Mouse (Mus musculus): ENCODE results near the gene Ppef2.
A peak's percentile ranks its signal among the peaks of the same experiment; 100 is the strongest.

Gene Ppef2

DNA sequence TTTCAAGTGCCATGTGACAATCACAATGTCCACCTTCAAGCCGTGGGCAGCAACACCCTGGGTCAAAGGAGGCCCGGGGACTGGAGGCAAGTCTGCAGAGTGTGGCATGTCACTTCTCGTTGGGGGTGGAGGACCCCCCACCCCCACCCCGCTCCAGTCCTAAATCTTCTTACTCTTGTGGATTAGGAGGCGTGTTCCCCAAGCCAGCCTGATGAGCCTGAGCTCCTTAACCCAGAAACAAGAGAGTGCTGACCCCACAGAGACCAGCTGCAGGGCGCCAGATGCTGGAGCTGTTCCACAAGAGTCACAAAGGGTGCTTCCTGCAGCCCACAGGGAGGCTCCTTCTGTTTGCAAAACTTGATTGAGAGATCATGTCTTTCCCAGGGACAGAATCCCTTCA, at the start of gene Ppef2:
Gene Ppef2 (minus strand): TSS at position 61 of the 400 bp plus-strand sequence.
- DNase-seq (ENCODE audit: extremely low spot score) = peak; percentile 30

DNA sequence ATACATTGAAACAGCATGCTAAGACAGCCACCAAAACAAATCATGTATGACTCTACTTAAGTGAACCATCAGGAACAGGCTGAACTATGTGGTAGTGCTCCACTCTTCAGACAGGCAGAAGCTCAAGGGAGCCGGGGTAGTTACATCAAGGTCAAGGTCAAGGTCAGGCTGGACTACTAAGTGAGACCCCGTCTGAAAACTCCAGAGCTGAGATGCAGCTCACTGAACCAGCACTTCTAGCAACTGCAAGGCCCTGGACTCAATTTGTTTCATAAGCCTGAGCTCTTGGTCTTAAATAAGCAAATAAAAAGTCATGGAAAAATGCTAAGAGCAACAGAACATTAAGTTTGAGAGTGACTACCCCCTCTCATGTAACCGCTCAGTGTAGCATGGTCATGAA, 48.2 kb upstream of the Ppef2 start:
- no peak for DNase-seq (ENCODE audit: extremely low spot score)

DNA sequence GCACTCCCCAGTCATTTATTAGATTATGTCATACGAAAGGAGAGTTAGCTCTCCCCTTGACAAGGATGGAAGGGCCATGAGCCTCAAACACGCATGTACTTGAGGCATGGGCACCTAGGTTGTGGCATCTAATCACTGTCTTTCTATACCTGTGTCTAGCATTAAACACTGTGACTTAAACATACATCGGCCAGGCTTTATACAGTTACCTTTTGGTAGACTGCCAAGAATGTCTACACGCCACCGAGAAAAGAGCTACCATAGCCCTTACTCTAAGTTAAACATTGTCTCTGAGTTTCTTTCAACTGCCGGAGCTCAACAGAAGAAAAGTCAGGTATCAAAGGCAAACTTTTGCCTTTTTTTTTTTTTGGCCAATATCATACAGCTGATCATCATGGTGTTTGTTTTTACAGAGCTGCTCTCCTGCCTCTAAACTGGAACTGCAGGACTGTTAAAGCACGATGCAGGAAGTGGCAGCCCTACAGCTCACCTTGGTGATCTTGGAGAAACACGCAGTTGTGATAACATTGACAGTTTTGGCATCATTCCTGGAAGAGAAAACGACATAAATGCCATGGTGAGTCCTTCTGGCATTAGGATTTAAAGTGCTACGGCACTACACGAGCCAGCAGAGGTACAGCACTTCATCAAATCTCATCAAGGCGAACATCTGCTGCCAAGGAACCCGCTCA, 46.2 kb upstream of the Ppef2 start:
- DNase-seq (ENCODE audit: extremely low spot score) = no peak

DNA sequence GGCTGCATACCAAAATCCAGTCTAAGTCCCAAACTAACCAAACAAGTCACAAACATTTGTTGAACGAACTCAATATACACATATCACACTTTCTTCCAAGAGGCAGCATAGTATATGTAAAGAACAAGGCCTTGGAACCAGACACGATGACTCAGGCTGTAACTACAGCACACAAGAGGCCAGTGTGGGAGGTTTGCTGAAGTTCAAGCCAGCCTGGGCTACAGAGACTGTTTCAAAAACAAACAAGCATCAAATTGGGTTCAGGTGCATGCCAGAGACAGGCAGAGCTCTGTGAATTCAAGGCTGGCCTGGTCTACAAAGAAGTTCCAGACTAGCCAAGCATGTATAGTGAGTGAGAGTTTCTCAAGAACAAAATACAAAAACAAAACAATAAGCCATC, 38.4 kb upstream of the Ppef2 start:
- no peak for DNase-seq (ENCODE audit: extremely low spot score)

DNA sequence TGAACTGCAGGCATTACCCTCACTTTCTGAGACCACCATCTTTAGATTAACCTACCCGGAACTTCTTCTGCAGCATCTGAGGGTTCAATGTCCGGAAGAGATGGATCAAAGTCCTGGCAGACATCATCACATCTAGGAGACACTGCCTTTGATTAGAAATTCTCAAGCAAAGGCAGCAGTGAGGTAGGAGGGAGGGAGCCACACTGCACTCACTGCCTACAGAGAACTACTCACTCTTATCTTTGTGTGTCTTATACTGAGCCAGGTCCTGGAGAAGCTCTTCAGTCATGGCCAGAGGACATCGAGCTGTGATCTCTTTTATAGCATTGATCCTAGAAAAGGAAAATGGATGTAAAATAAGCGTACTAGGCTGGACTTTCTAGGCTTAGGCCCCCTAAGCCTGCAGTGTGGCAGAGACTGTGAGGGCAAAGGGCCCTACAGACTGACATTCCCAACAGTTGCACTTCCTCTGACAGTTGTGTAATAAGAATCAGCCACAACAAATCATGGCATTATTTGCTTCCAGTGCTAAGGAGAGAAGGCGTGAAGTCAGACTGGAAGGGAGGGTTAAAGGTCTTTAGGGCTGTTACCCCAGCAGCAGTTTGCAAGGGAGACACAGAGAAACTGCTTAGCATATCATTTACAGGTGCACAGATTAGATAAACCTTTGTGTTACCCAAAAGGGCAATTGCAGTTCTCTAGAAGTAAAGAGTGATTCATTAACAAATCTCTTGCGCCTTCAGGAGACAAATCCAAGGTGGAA, 35.8 kb upstream of the Ppef2 start:
- DNase-seq (ENCODE audit: extremely low spot score) = no peak

DNA sequence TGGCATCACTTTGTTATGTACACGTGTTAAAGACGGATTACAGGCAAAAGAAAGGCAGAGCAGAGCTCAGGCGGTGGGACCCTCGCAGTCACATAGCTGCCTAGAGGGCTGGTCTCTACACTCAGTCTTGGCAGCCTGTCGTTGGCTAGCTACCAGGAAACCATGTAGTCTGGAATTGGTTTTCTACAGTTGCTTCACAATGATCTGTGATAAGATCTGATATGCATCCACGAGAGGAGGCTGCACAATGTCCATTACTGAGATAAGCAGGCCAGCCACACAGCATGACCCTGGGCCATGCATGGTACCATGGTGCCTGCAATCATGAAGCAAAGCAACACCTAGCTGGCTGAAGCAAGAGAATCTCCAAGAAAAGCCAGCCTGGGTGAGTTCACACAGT, 31.8 kb upstream of the Ppef2 start:
- no peak for DNase-seq (ENCODE audit: extremely low spot score)

DNA sequence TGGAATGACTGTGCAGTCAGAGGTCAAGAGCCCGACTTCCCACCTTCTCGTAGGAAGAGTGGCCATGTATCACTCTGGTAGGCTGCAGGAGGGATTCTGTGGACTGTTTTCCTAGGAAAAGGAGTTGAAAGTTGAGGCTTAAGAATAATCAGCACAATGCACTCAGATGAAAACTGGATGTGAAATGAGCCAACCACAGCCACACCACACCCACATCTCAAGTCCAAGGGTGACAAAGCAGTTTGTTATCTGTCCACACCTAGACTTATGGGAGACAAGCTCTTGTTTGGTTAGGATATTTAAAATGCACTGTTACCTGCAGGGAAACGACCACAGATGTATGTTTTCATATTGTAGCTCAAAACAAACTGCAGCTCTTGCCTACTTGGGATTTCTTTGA, 27.0 kb upstream of the Ppef2 start:
- no peak for DNase-seq (ENCODE audit: extremely low spot score)

DNA sequence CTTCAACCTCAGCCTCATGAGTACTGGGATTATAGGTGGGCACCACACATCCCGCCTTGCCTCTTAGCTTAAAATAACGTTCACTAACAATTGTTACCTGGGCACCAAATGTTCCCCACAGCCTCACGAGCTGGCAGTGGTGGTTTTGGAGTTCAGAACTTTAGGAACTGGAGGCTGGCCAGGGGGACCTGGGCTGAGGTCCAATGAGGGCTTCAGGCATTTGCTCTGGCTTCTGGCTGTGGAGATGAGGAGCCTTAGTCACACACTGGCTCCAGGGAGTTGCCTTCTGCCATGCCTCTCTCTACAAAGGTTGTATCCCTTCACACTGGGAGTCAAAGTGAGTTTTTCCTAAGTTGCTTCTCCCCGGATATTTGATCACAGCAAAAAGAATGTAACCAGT, 26.5 kb upstream of the Ppef2 start:
- no peak for DNase-seq (ENCODE audit: extremely low spot score)

DNA sequence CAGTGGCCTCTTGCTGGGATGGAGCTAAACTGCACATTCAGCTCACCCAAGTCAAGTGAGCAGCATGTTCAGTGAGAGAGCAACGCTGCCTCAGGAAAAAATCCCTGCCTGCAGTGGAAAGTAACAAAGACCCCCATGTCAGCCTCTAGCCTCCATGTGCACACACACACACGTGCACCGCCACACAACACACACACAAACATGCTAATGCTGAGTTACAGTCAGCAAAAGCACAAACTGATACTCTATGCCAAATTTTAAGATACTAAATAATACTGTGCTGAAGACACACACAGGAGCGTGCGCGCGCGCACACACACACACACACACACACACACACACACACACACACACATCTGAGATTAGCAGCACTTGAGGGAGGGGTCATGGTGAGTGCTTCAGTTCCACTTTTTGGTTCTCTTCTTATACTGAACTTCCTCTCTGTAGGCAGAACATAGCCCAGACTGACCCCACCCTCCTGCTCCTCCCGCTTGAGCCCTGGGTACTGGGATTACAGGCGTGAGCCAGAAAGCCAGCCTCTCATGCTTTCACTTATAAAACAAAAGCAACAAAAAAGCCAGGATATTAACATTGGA, 23.0 kb upstream of the Ppef2 start:
- no peak for DNase-seq (ENCODE audit: extremely low spot score)

DNA sequence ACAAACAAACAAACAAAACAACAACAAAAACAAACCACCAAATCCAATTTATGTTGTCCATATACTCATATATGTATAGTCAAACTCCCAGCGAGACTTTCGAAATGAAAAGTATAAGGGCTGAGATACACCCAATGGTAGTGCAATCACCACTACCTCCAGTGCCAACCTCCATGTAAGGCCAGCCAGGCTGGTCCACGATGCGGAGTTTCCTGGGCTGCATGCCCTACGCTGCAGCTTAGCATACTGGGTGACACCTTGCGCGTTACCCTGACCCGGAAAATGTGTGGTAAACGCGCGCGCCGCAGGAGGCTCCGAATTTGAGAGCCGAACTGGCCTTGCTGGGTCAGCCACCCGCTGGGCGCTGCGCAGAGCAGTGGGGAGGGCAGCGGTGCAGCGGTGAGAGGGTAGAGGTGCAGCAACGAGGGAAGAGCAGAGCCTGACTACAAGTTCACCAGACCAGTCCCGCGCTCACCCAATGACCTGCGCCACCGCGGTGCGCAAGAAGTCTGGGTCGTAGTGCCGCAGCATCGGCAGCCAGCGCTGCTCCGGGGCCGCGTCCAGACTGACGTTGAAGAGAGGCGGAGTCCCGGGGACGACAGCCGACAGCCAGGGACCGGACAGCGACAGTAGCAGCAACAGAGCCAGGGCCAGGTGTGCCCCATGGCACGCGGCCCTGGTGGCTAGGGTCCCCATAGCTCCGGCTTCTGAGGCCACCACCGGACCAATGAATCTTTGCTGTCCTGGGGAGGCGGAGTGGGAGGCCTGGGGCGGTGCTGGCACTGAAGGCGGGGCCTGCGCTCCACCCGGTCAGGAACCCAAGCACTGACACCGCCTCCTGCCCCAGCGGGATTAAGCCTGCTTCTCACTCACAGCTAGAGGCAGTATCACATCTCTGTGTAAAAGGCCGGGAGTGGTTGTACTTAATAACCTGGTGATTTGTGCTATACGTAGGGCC, 21.6 kb upstream of the Ppef2 start, which contains the start of gene Naaa:
Gene Naaa (minus strand): TSS at position 734 of the 958 bp plus-strand sequence.
- peak; percentile 87 for DNase-seq (ENCODE audit: extremely low spot score)

DNA sequence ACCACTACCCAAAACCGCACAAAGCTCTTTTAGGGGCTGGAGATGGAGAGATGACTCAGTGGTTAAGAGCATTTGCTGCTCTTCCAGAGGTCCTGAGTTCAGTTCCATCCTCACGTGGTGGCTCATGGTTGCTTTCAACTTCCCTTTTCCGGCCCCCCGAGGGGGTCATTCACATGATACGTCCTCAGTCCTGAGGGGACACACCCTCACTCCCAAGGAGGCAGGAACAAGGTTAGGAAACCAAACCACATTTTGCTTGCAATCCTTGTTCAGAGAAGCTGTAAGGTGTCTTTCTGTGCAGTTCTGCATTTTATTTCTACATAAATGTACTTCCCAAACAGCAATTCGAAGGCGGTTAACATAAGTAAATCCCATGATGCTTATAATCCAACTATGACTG, 14.4 kb upstream of the Ppef2 start:
- DNase-seq (ENCODE audit: extremely low spot score) = no peak

DNA sequence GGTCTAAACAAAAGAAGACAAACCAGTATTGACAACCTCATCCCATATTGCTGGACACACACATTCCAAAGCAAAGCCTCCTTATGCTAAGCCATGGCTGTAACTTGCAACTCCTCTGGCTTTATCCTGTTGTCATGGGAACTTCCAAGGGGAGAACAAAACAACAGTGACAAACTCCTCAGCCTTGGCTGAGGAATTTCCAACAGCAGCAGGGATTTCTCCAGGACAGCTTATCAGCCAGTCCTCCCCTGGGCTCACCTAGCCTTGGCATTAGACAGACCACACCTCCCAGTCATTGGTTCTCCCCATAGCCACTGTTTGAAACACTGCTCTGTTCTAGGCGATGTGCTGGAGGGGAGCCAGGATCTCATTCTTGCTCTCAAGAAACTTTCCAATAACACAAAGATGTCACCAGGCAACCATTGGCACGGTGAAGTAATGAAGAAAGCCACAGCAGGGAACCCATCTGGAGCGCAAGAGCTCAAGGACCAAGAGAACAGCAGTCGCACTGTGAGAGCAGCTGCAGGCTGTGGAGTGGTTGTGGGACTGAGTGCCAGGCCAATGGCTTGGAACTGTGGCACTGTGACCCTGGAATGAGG, 7.8 kb upstream of the Ppef2 start:
- DNase-seq (ENCODE audit: extremely low spot score) = peak; percentile 37

DNA sequence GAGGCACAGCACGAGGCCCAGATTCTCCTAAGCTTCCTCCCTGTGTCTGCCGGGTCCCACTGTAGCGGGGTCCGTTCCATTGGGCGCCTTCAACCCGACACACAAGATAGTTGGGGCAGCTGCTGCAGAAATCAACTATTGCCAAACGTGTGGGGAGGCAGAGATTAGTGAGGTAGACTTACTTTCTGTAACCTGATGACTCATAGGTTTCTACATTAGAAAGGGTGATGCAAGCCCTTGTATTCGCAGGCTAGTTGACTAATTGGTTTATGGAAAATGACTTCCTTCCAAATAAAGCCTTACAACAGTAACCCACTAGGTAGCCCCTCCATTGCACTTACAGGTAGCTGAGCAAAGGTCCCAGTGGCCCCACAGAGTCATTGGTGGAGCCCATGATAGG, 6.6 kb upstream of the Ppef2 start:
- DNase-seq (ENCODE audit: extremely low spot score) = no peak

DNA sequence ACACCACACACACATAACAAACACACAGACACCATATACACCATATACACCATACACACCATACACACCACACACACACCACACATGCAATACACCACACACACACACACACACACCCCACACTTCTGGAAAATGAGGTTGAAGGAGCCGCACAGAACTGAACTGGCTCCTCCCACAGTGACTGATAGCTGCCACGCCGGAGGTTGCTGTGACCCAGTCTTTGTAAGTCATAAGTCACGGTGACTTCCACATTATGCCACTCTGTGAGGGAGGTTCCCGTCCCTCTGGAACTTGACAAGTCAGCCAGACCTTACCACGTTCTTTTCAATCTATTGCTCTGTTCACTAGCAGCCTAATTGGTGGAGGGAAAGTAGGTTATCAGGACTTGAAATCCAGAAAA, 1.6 kb downstream of the Ppef2 start:
- DNase-seq (ENCODE audit: extremely low spot score) = no peak

DNA sequence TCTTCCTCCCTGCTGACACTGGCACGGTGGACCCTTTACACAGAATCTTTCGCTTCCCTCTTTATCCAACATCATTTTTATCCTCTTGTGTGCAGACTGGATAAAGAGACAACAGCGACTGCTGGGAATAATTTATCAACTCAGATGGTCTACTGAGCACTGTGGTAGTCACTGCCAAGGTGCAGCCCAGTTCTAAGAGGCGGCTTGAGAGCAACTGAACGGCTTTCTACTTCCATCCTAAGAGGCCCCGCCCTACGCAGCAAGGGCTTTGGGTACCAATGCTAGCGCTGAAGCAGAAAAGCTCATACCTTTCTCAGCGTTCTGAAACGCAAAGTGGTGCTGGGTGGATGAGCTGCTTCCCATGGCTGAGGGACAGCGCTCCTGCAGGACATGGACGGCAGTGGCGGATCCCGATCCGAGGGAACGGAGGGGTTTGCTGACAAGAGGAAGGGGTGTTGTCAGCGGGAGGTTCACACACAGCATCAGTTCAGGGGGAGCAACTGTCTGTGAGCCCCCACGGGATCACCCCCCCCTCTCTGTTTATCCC, 3.2 kb downstream of the Ppef2 start:
- DNase-seq (ENCODE audit: extremely low spot score) = peak; percentile 52

DNA sequence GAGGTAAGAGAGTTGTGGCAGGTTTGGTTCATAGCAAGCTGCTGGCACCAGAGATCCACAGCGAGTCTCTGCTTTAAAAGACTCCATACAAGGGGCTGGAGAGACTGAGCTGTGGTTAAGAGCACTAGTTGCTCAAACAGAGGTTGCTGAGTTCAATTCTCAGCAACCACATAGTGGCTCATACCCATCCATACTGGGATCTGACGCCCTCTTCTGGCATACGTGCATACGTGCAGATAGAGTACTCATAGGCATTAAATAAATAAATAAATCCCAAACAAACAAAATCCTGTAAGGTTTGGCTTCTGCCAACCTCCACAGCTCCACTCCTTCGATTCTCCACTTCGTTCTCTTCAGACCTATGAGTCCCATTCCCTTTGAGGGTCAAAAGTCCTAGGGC, 4.0 kb downstream of the Ppef2 start:
- DNase-seq (ENCODE audit: extremely low spot score) = no peak

DNA sequence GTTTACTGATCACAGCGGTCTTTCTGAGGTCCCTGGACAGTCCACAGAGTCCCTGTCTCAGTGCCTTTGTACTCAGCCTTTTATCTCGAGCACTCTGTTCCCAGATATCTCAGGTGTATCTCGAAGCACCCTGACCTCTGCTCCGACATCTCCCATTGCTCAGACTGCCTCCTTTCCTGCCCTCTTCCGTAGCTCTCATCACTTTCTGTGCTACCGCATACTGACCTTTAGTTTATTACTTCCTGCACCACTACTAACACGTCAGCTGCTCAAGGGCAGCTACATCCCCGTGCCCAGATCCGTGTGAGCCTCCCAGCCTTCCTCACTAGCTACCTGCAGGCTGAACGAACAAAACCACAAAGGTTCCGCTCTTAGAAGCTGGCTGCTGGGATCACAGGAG, 7.5 kb downstream of the Ppef2 start:
- DNase-seq (ENCODE audit: extremely low spot score) = no peak

DNA sequence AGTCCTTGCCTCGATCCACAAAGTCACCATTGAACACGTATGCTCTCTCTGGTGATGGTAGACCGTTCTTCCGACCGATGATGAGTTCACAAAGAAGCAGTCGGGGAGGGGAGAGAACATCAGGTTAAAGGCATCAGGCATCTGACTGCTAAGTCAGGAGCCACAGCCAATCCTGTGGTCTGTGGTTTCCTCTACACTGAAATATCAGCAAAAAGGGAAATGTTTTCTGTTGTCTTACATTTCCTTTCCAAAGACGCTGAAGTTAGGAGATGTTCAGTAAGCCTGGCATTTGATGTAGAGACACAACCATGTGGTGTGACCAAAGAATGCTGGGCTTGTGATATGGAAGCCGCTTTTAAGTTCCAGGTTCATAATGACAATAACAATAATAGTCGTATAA, 10.6 kb downstream of the Ppef2 start:
- DNase-seq (ENCODE audit: extremely low spot score) = no peak

DNA sequence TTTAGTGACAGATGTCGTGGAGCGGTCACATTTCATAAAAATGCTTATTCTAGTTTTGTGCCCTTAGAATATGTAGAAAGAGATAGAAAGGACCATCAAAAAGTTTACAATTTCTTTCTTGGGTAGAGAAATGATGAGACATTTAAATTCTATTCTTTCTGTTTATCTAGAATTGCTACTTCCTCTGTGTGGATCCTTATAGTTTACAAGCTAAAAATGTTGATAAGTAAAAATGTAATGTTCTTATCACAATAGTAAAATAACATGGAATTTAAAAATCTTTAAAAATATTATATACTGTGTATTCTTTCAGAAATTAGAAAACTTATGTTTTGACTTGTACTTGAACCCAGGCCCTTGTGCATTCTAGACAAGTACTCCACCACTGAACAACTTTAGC, 11.2 kb downstream of the Ppef2 start:
- DNase-seq (ENCODE audit: extremely low spot score) = no peak

DNA sequence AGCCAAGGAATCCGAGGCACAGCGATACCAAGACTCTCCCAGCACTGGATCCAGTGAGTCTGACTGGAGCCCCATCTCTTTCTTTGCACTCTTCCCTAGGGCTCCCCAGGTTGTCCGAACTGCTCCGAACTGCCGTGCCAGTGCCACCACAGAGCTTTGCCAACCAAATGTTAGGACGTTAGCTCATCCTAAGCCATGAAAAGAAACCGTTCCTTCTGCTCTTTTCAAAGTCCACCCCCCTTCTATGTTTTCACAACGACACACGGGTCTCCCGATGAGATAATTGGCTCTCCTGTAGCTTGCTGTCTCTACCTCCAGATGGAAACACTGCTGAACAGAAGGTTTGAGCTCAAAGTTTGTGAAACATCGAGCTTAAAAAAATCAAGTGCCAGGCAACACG, 15.3 kb downstream of the Ppef2 start:
- DNase-seq (ENCODE audit: extremely low spot score) = no peak

Measured in embryo, embryonic 9.5 days (tissue).